In genomic region chr14:28639056-28639455, GRCm38 (mm10) we compare ENCODE assay signal across 17 mouse cellular contexts.
"Had no signal": no experiment of that assay in that cellular context is flagged by ENCODE, and none has a peak within 500 bp of the region (broad histone marks: within the 10 kb centered on the region; RNA-seq: fewer than 3 reads in every experiment).

No protein-coding gene starts in this region.

- H3K36me3 ChIP-seq: limb, embryonic 10.5 days; liver, embryonic 13.5 days; lung, embryonic 15.5 days; midbrain, embryonic 12.5 days; neural tube, embryonic 13.5 days had no signal

- H3K4me2 ChIP-seq: liver, embryonic 13.5 days; lung, embryonic 15.5 days; midbrain, embryonic 12.5 days; neural tube, embryonic 13.5 days had no signal

- H3K27me3 ChIP-seq: liver, embryonic 13.5 days; megakaryocyte, embryonic 14.5 days; midbrain, embryonic 12.5 days; neural tube, embryonic 13.5 days had no signal

- ATAC-seq: liver, postnatal 0 days; midbrain, embryonic 16.5 days had no signal

- DNase-seq: kidney, postnatal 14 days; liver, embryonic 13.5 days; liver, postnatal 0 days; lung, postnatal 14 days; retina, postnatal 1 day; right cerebral cortex, postnatal 4 days; spleen, adult 18-20 months; thymus, adult 2 months; thymus, postnatal 25 days had no signal

- H3K9ac ChIP-seq: liver, embryonic 13.5 days; liver, postnatal 0 days; lung, embryonic 15.5 days; midbrain, embryonic 12.5 days; neural tube, embryonic 13.5 days had no signal

- H3K4me3 ChIP-seq: left cerebral cortex, adult 2 months; limb, embryonic 10.5 days; liver, embryonic 13.5 days; lung, embryonic 15.5 days; megakaryocyte, embryonic 14.5 days; midbrain, embryonic 12.5 days; neural tube, embryonic 13.5 days had no signal

- H3K9me3 ChIP-seq: limb, embryonic 10.5 days; liver, embryonic 13.5 days; lung, embryonic 15.5 days; midbrain, embryonic 12.5 days; neural tube, embryonic 13.5 days had no signal

- H3K4me1 ChIP-seq: limb, embryonic 10.5 days; liver, embryonic 13.5 days; lung, embryonic 15.5 days; megakaryocyte, embryonic 14.5 days; midbrain, embryonic 12.5 days; neural tube, embryonic 13.5 days had no signal

- H3K27ac ChIP-seq: left cerebral cortex, adult 2 months; limb, embryonic 10.5 days; liver, embryonic 13.5 days; lung, embryonic 15.5 days; macrophage; midbrain, embryonic 12.5 days; neural tube, embryonic 13.5 days had no signal
